Mouse (Mus musculus) thymus, adult 2 months (tissue): ENCODE measurements around the gene Tas2r138. TPM values are rescaled to one million over a fixed set of nuclear protein-coding genes. Genes with fewer than 3 reads are reported as not detected.

ENCODE experiments used
- DNase-seq: peaks from one replicate; pipeline ENCODE4 v3.0.0; 2021
- H3K27ac ChIP-seq: fragments of 200-500 bp; 2 replicates; pipeline ENCODE4 v1.5.1; 2012; ENCODE audit warnings: low read length, control low read depth; ENCODE audit not compliant: control insufficient read depth, insufficient read depth
- H3K27me3 ChIP-seq: fragments of 200-500 bp; 2 replicates; pipeline ENCODE4 v1.6.1; 2012; ENCODE audit warnings: mild to moderate bottlenecking, low read length, moderate library complexity, mixed read lengths; ENCODE audit not compliant: control insufficient read depth, insufficient read depth
- H3K36me3 ChIP-seq: fragments of 200-500 bp; 2 replicates; pipeline ENCODE4 v1.6.1; 2012; ENCODE audit warnings: mild to moderate bottlenecking, low read length, moderate library complexity; ENCODE audit not compliant: control insufficient read depth, insufficient read depth
- H3K4me1 ChIP-seq: fragments of 200-500 bp; replicated peaks from 2 replicates; pipeline ENCODE4 v1.6.1; 2012; ENCODE audit warnings: low read length; ENCODE audit not compliant: control insufficient read depth, insufficient read depth
- H3K4me3 ChIP-seq: fragments of 200-500 bp; 2 replicates; pipeline ENCODE4 v1.5.1; 2012; ENCODE audit warnings: mild to moderate bottlenecking, low read length, control low read depth, moderate library complexity; ENCODE audit not compliant: control insufficient read depth, insufficient read depth
- CTCF ChIP-seq: fragments of 200-500 bp; IDR thresholded peaks from 2 replicates; pipeline ENCODE4 v1.5.1; 2012; ENCODE audit warnings: mild to moderate bottlenecking, control low read depth, low read length, moderate library complexity, borderline replicate concordance; ENCODE audit not compliant: control insufficient read depth, poor library complexity, insufficient read depth; ENCODE audit errors: extremely low read depth
- POLR2A ChIP-seq: fragments of 200-500 bp; IDR thresholded peaks from 2 replicates; pipeline ENCODE4 v1.6.1; 2012; ENCODE audit warnings: mild to moderate bottlenecking, low read length, control low read depth, moderate library complexity; ENCODE audit not compliant: control insufficient read depth, poor library complexity, insufficient read depth; ENCODE audit errors: extremely low read depth
- WGBS: fragments of 180-500 bp; shearing (Covaris S2); methylation state at CpG from one replicate; pipeline ENCODE4 v1.1.7; 2018; 5-methylcytosine and 5-hydroxymethylcytosine counted together
- polyA plus RNA-seq: library from polyadenylated mRNA; depleted of rRNA; stranded (reverse); fragments of >200 nt; gene quantifications from 2 replicates; pipeline ENCODE4 v1.2.3, GENCODE M21; 2012; rRNA removed

Gene Tas2r138
- polyA plus RNA-seq: 0.13 TPM in 1 of 2 replicates, not detected in the other

DNA sequence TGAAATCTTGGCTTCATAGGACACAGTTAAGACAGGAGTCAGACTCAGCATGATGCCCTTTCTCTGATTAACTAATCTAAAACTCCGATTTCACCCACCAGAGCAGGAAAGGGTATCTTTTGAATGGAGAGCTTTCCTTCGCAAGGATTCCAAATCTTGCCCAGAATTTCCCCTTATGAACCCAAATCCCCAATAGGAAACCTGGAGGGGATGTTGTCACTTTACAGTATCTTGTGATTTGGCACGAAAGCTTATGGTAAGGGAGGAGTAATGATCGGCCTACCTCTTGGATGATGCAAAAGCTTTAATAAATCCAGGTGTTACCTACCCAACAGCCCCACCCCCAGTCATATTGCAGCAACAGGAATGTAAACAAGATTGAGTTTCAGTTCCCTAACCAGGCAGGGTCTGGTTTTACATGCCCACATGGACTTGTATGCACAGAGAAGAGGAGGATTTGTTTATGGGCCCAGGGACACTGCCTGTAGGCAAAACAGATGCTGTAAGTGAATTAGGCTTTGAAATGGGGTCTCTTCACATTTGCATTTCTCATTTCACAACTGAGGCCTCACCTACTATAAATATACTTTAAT is at the start of gene Tas2r138:
TSS of gene Tas2r138 (minus strand) at position 51 of the 593 bp plus-strand sequence.
- no peak for DNase-seq
- TF ChIP-seq POLR2A (no peak), CTCF (no peak)
- Histone ChIP-seq H3K4me1 (no peaks in the 10 kb centered on the region), H3K4me3 (no peak within 1 kb of the TSS), H3K36me3 (no peaks in the 10 kb centered on the region), H3K27me3 (no peaks in the 10 kb centered on the region), H3K27ac (no peak within 1 kb of the TSS)
- WGBS: 90% methylated on average over 4 of the region's 4 CpGs

DNA sequence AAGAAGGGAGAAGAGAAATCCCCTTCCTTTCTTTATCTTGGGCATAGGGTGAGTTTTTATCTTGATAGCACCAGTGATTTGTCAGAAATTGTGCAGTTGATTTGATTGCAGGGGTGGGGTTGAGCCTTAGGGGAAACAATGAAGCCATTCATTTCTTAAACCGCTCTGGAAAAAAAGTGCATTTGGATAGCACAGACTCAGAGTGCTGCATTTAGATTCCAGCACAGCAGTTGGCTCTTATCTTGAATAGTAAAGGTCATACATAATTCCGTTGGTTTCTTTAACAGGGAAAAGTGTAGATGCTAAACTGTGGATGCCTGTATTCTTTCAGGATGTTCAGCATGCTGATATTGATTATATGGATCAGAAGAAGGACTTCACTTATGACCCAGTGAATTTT is 47.8 kb upstream of the Tas2r138 start:
- DNase-seq: no peak
- no peaks in the 10 kb centered on the region for H3K4me1 ChIP-seq
- no peak overlapping the region for H3K4me3 ChIP-seq
- TF ChIP-seq CTCF (no peak), POLR2A (no peak)
- H3K27me3 ChIP-seq: no peaks in the 10 kb centered on the region
- no peaks in the 10 kb centered on the region for H3K36me3 ChIP-seq
- no peak overlapping the region for H3K27ac ChIP-seq
- 95% methylated on average over 2 of the region's 2 CpGs for WGBS

DNA sequence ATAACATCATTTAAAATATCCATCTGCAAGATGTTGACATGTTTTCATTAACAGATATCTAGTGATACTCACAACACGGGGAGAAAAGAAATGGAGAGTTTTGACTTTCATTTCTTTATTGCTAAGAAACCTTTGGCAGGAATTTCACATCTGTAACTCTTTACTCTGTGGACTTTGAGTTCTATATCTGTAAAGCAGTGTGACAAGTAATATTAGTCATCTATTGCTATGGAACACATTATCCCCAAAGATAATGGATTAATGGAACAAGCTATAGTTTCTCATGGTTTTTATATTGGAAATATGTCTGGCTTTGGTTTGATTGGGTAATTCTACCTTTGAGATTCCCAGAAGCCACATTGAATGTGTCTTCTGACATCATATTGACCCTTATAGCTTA is 37.8 kb upstream of the Tas2r138 start:
- H3K4me3 ChIP-seq: no peak overlapping the region
- H3K36me3 ChIP-seq: no peaks in the 10 kb centered on the region
- DNase-seq: no peak
- no peak overlapping the region for H3K27ac ChIP-seq
- H3K27me3 ChIP-seq: no peaks in the 10 kb centered on the region
- H3K4me1 ChIP-seq: no peaks in the 10 kb centered on the region
- TF ChIP-seq POLR2A (no peak), CTCF (no peak)
- WGBS: 97% methylated on average over 1 of the region's 1 CpGs

DNA sequence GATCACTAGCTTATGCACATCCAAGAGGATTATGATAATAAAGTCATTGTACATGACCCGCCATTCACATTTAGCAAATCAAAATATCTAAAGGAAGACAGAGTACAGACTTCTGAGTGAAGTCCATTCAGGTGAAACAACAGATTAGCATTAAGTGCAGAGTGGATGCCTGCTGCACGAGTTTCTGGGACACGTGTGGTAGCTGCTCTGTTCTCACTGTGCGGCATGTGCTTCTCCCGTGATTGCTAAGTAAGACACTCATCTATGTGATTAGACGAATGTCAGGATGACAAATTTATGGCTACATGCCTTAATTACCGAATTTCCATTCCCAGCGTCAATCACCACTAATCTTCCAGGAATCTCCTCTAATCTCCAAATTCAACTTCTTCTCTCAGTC is 32.6 kb upstream of the Tas2r138 start:
- H3K4me3 ChIP-seq: no peak overlapping the region
- no peaks in the 10 kb centered on the region for H3K4me1 ChIP-seq
- no peak overlapping the region for H3K27ac ChIP-seq
- WGBS: 93% methylated on average over 8 of the region's 8 CpGs
- no peaks in the 10 kb centered on the region for H3K36me3 ChIP-seq
- DNase-seq: no peak
- TF ChIP-seq CTCF (no peak), POLR2A (no peak)
- H3K27me3 ChIP-seq: no peaks in the 10 kb centered on the region

GRCm38 (mm10) chr6:40640710-40641538 is 27.8 kb upstream of the Tas2r138 start:
- 87% methylated on average over 8 of the region's 8 CpGs for WGBS
- no peak overlapping the region for H3K27ac ChIP-seq
- H3K36me3 ChIP-seq: no peaks in the 10 kb centered on the region
- H3K4me3 ChIP-seq: no peak overlapping the region
- no peak for DNase-seq
- H3K27me3 ChIP-seq: no peaks in the 10 kb centered on the region
- H3K4me1 ChIP-seq: no peaks in the 10 kb centered on the region
- TF ChIP-seq CTCF (no peak), POLR2A (no peak)

GRCm38 (mm10) chr6:40637755-40638154 is 24.6 kb upstream of the Tas2r138 start:
- no peak for TF ChIP-seq CTCF
- no peak for TF ChIP-seq POLR2A
- H3K27ac ChIP-seq: no peak overlapping the region

More at GRCm38 (mm10) chr6:40637755-40638154, 24.6 kb upstream of the Tas2r138 start:
- Histone ChIP-seq H3K36me3 (no peaks in the 10 kb centered on the region), H3K4me1 (no peaks in the 10 kb centered on the region), H3K27me3 (no peaks in the 10 kb centered on the region), H3K4me3 (no peak overlapping the region)
- WGBS: 96% methylated on average over 5 of the region's 5 CpGs
- no peak for DNase-seq
